Mouse (Mus musculus) liver, embryonic 16.5 days (tissue): ENCODE measurements around the gene Atp8a2. TPM values are rescaled to one million over a fixed set of nuclear protein-coding genes. Genes with fewer than 3 reads are reported as not detected.

Experiments used
- ATAC-seq: fragments of 200-750 bp; cut with Nextera tagmentation; 2 replicates; pipeline ENCODE4 v1.8.0; 2017; ENCODE audit warnings: low read depth, mild to moderate bottlenecking, moderate number of reproducible peaks, moderate library complexity
- H3K27ac ChIP-seq: fragments of 300-500 bp; sonication (generic); 2 replicates; pipeline ENCODE4 v1.5.1; 2014; ENCODE audit warnings: mild to moderate bottlenecking, low read length
- H3K27me3 ChIP-seq: fragments of 300-500 bp; sonication (generic); 2 replicates; pipeline ENCODE4 v1.6.1; 2014; ENCODE audit warnings: low read depth, low read length, mixed read lengths; ENCODE audit not compliant: control insufficient read depth, insufficient read depth
- H3K36me3 ChIP-seq: fragments of 300-500 bp; sonication (generic); 2 replicates; pipeline ENCODE4 v1.6.1; 2014; ENCODE audit warnings: mild to moderate bottlenecking; ENCODE audit not compliant: control insufficient read depth, insufficient read depth
- H3K4me1 ChIP-seq: fragments of 300-500 bp; sonication (generic); 2 replicates; pipeline ENCODE4 v1.6.1; 2014; ENCODE audit warnings: low read depth, low read length, mixed read lengths; ENCODE audit not compliant: control insufficient read depth
- H3K4me2 ChIP-seq: fragments of 300-500 bp; sonication (generic); 2 replicates; pipeline ENCODE4 v1.6.1; 2014; ENCODE audit warnings: low read depth, low read length, mixed read lengths
- H3K4me3 ChIP-seq: fragments of 300-500 bp; sonication (generic); 2 replicates; pipeline ENCODE4 v1.5.1; 2014; ENCODE audit warnings: low read depth, mild to moderate bottlenecking, low read length
- H3K9ac ChIP-seq: fragments of 300-500 bp; sonication (generic); 2 replicates; pipeline ENCODE4 v1.6.1; 2014; ENCODE audit warnings: low read depth, low read length
- H3K9me3 ChIP-seq: fragments of 300-500 bp; sonication (generic); replicated peaks from 2 replicates; pipeline ENCODE4 v1.6.1; 2016; ENCODE audit warnings: low read length; ENCODE audit not compliant: control insufficient read depth
- WGBS: fragments of 180-500 bp; shearing (Covaris S2); extraction: QIAGEN DNeasy Blood & Tissue Kit; methylation state at CpG from one replicate; pipeline ENCODE4 v1.1.7; 2014; ENCODE audit not compliant: insufficient replicate concordance; 5-methylcytosine and 5-hydroxymethylcytosine counted together
- polyA plus RNA-seq: library from polyadenylated mRNA; unstranded; fragments of >200 nt; fragmentation: Nextera tagmentation; extraction: Ambion mirVana; gene quantifications from 2 replicates; pipeline ENCODE4 v1.2.1, GENCODE M21; 2015

Gene Atp8a2
- polyA plus RNA-seq, 1 experiment from 2014 or later: 5.3 TPM

- H3K27me3 ChIP-seq: no peaks in the 10 kb centered on the region
- H3K4me2 ChIP-seq: no peak overlapping the region
- H3K9ac ChIP-seq: no peak overlapping the region
- ATAC-seq: no peak
- no peak overlapping the region for H3K4me3 ChIP-seq
- no peaks in the 10 kb centered on the region; the same call in 1 of the 2 replicates for H3K36me3 ChIP-seq
- 64% methylated on average over 7 of the region's 7 CpGs for WGBS
- no peaks in the 10 kb centered on the region for H3K4me1 ChIP-seq
- no peaks in the 10 kb centered on the region for H3K9me3 ChIP-seq
- no peak overlapping the region for H3K27ac ChIP-seq
These were observed 328.6 kb downstream of the Atp8a2 start for GRCm38 (mm10) chr14:59868369-59868768.

- Histone ChIP-seq H3K9me3 (no peaks in the 10 kb centered on the region), H3K4me1 (no peaks in the 10 kb centered on the region), H3K4me3 (no peak overlapping the region), H3K4me2 (no peak overlapping the region), H3K9ac (no peak overlapping the region), H3K27ac (no peak overlapping the region), H3K36me3 (no peaks in the 10 kb centered on the region; the same call in 1 of the 2 replicates), H3K27me3 (no peaks in the 10 kb centered on the region)
- ATAC-seq: no peak
- 69% methylated on average over 7 of the region's 7 CpGs for WGBS
These were observed 329.2 kb downstream of the Atp8a2 start for GRCm38 (mm10) chr14:59867749-59868148.

- Histone ChIP-seq H3K4me2 (no peak overlapping the region), H3K9me3 (no peaks in the 10 kb centered on the region), H3K4me1 (no peaks in the 10 kb centered on the region), H3K4me3 (no peak overlapping the region), H3K36me3 (no peaks in the 10 kb centered on the region; the same call in 1 of the 2 replicates), H3K27ac (no peak overlapping the region), H3K9ac (no peak overlapping the region), H3K27me3 (no peaks in the 10 kb centered on the region)
- no peak for ATAC-seq
- WGBS: 38% methylated on average over 5 of the region's 5 CpGs
These were observed 331.0 kb downstream of the Atp8a2 start for GRCm38 (mm10) chr14:59866001-59866400.

- H3K27me3 ChIP-seq: no peaks in the 10 kb centered on the region
- ATAC-seq: no peak
- no peak overlapping the region for H3K4me3 ChIP-seq
- 57% methylated on average over 4 of the region's 4 CpGs for WGBS
- no peak overlapping the region for H3K4me2 ChIP-seq
- H3K9me3 ChIP-seq: no peaks in the 10 kb centered on the region
- no peaks in the 10 kb centered on the region for H3K4me1 ChIP-seq
- H3K9ac ChIP-seq: no peak overlapping the region
- H3K27ac ChIP-seq: no peak overlapping the region
- no peaks in the 10 kb centered on the region; the same call in 1 of the 2 replicates for H3K36me3 ChIP-seq
These were observed 334.6 kb downstream of the Atp8a2 start for GRCm38 (mm10) chr14:59862351-59862750.

- Histone ChIP-seq H3K27me3 (no peaks in the 10 kb centered on the region), H3K27ac (no peak overlapping the region), H3K9ac (no peak overlapping the region), H3K9me3 (no peaks in the 10 kb centered on the region), H3K4me3 (no peak overlapping the region), H3K4me2 (no peak overlapping the region), H3K36me3 (no peaks in the 10 kb centered on the region; the same call in 1 of the 2 replicates), H3K4me1 (no peaks in the 10 kb centered on the region)
- ATAC-seq: no peak
- WGBS: 81% methylated on average over 11 of the region's 11 CpGs
These were observed 337.1 kb downstream of the Atp8a2 start for GRCm38 (mm10) chr14:59859830-59860229.

GRCm38 (mm10) chr14:59858501-59859225 lies 338.3 kb downstream of the Atp8a2 start:
- WGBS: 64% methylated on average over 6 of the region's 6 CpGs
- Histone ChIP-seq H3K4me2 (no peak overlapping the region), H3K27me3 (no peaks in the 10 kb centered on the region), H3K36me3 (no peaks in the 10 kb centered on the region), H3K4me1 (no peaks in the 10 kb centered on the region), H3K9me3 (no peaks in the 10 kb centered on the region), H3K27ac (no peak overlapping the region), H3K4me3 (no peak overlapping the region), H3K9ac (no peak overlapping the region)
- no peak for ATAC-seq

GRCm38 (mm10) chr14:59853139-59853538 lies 343.8 kb downstream of the Atp8a2 start:
- H3K4me3 ChIP-seq: no peak overlapping the region
- H3K9ac ChIP-seq: no peak overlapping the region
- WGBS: 45% methylated on average over 9 of the region's 9 CpGs
- no peaks in the 10 kb centered on the region for H3K9me3 ChIP-seq
- H3K27ac ChIP-seq: no peak overlapping the region
- no peak overlapping the region for H3K4me2 ChIP-seq
- no peak for ATAC-seq
- H3K36me3 ChIP-seq: no peaks in the 10 kb centered on the region; the same call in 1 of the 2 replicates
- no peaks in the 10 kb centered on the region for H3K27me3 ChIP-seq
- H3K4me1 ChIP-seq: no peaks in the 10 kb centered on the region

- no peak overlapping the region for H3K4me3 ChIP-seq
- H3K4me1 ChIP-seq: peaks cover 2% of the 10 kb centered on the region; the same call in 1 of the 2 replicates
- H3K9ac ChIP-seq: no peak overlapping the region
- no peaks in the 10 kb centered on the region for H3K9me3 ChIP-seq
- H3K4me2 ChIP-seq: no peak overlapping the region
- no peaks in the 10 kb centered on the region; the same call in 1 of the 2 replicates for H3K36me3 ChIP-seq
- no peaks in the 10 kb centered on the region for H3K27me3 ChIP-seq
- 57% methylated on average over 14 of the region's 14 CpGs for WGBS
- H3K27ac ChIP-seq: no peak overlapping the region
- ATAC-seq: no peak
These were observed 350.2 kb downstream of the Atp8a2 start for GRCm38 (mm10) chr14:59846609-59847375.
